Mouse (Mus musculus) CH12.LX (cell line): ENCODE data around the gene Gapt. TPM values are rescaled to one million over a fixed set of nuclear protein-coding genes. Genes with fewer than 3 reads are reported as not detected.

Experiments used
- DNase-seq: peaks from one replicate; pipeline ENCODE4 v3.0.0-alpha.2; 2013; ENCODE audit errors: extremely low read depth
- H3K27ac ChIP-seq: 2 replicates; pipeline ENCODE4 v1.5.1; 2012; ENCODE audit warnings: low read depth, mild to moderate bottlenecking, control low read depth, moderate library complexity; ENCODE audit not compliant: insufficient read depth
- H3K27me3 ChIP-seq: replicated peaks from 2 replicates; pipeline ENCODE3; 2012; ENCODE audit warnings: inconsistent platforms
- H3K36me3 ChIP-seq, 2 experiments: replicated peaks in 1 of 2; 2 replicates each; pipeline versions ENCODE3 to v1.6.1; 2012; ENCODE audit warnings: inconsistent platforms in 1 of 2, low read length in 1 of 2, mild to moderate bottlenecking in 1 of 2, mixed read lengths in 1 of 2, moderate library complexity in 1 of 2; ENCODE audit not compliant: control insufficient read depth in 1 of 2, insufficient read depth in 1 of 2
- H3K4me1 ChIP-seq, 2 experiments: 2 replicates each; pipeline ENCODE4 v1.6.1; 2012; ENCODE audit warnings: inconsistent platforms in 1 of 2, moderate library complexity in 1 of 2; ENCODE audit not compliant: insufficient read depth in 2 of 2, control insufficient read depth in 1 of 2
- H3K4me2 ChIP-seq: 2 replicates; pipeline ENCODE4 v1.6.1; 2012; ENCODE audit warnings: low read depth, mild to moderate bottlenecking, control low read depth; ENCODE audit not compliant: poor library complexity, insufficient read depth, severe bottlenecking
- H3K4me3 ChIP-seq, 3 experiments: fragments of 150-350 bp in 1 of 3; sonication (generic) in 1 of 3; replicated peaks in 1 of 3; 2 replicates each; pipeline versions ENCODE3 to v1.5.1; 2011 to 2012; ENCODE audit warnings: low read depth in 2 of 3, low read length in 2 of 3, mild to moderate bottlenecking in 2 of 3, moderate library complexity in 2 of 3, control low read depth in 1 of 3, improper control_type of control experiment in 1 of 3, inconsistent platforms in 1 of 3, mixed read lengths in 1 of 3; ENCODE audit not compliant: poor library complexity in 1 of 3
- H3K79me2 ChIP-seq: replicated peaks from 2 replicates; pipeline ENCODE4 v1.6.1; 2012; ENCODE audit warnings: mild to moderate bottlenecking, moderate library complexity; ENCODE audit not compliant: control insufficient read depth, poor library complexity, insufficient read depth, severe bottlenecking; ENCODE audit errors: extremely low read depth
- H3K9ac ChIP-seq: 2 replicates; pipeline ENCODE4 v1.6.1; 2012; ENCODE audit warnings: low read depth, mild to moderate bottlenecking, control low read depth, moderate library complexity; ENCODE audit not compliant: insufficient read depth
- H3K9me3 ChIP-seq: replicated peaks from 2 replicates; pipeline ENCODE3; 2012; ENCODE audit warnings: low read length, inconsistent platforms, mixed read lengths
- BHLHE40 ChIP-seq: IDR thresholded peaks from 2 replicates; pipeline ENCODE4 v1.6.1; 2011; ENCODE audit warnings: mild to moderate bottlenecking, low read depth, low read length, improper control_type of control experiment
- E2F4 ChIP-seq: IDR thresholded peaks from 2 replicates; pipeline ENCODE4 v1.6.1; 2011; ENCODE audit warnings: low read depth, low read length, improper control_type of control experiment; ENCODE audit not compliant: insufficient replicate concordance
- ETS1 ChIP-seq: conservative IDR thresholded peaks from 2 replicates; pipeline ENCODE4 v1.6.1; 2012; ENCODE audit warnings: low read depth, mild to moderate bottlenecking, inconsistent platforms, low read length, improper control_type of control experiment, moderate library complexity
- GABPA ChIP-seq: IDR thresholded peaks from 2 replicates; pipeline ENCODE4 v1.6.1; 2012; ENCODE audit warnings: low read depth, low read length, improper control_type of control experiment, inconsistent platforms; ENCODE audit not compliant: insufficient replicate concordance
- HCFC1 ChIP-seq: IDR thresholded peaks from 2 replicates; pipeline ENCODE4 v1.6.1; 2012; ENCODE audit warnings: low read depth, mild to moderate bottlenecking, inconsistent platforms, low read length, improper control_type of control experiment
- JUN ChIP-seq: IDR thresholded peaks from 2 replicates; pipeline ENCODE4 v1.6.1; 2011; ENCODE audit warnings: low read depth, mild to moderate bottlenecking, low read length, improper control_type of control experiment, moderate library complexity; ENCODE audit not compliant: insufficient read depth
- JUND ChIP-seq: conservative IDR thresholded peaks from 2 replicates; pipeline ENCODE4 v1.6.1; 2011; ENCODE audit warnings: low read depth, low read length, improper control_type of control experiment
- KAT2A ChIP-seq: IDR thresholded peaks from 2 replicates; pipeline ENCODE4 v1.6.1; 2012; ENCODE audit warnings: low read length, improper control_type of control experiment, inconsistent platforms; ENCODE audit not compliant: insufficient replicate concordance
- MAFK ChIP-seq: IDR thresholded peaks from 2 replicates; pipeline ENCODE4 v1.6.1; 2011; ENCODE audit warnings: low read length, improper control_type of control experiment; ENCODE audit not compliant: insufficient replicate concordance
- MAX ChIP-seq: IDR thresholded peaks from 2 replicates; pipeline ENCODE4 v1.6.1; 2011; ENCODE audit warnings: low read length, improper control_type of control experiment
- MAZ ChIP-seq: IDR thresholded peaks from 2 replicates; pipeline ENCODE4 v1.6.1; 2012; ENCODE audit warnings: low read depth, mild to moderate bottlenecking, inconsistent platforms, low read length, improper control_type of control experiment, moderate library complexity
- NRF1 ChIP-seq: IDR thresholded peaks from 2 replicates; pipeline ENCODE4 v1.6.1; 2014; ENCODE audit warnings: low read depth, mild to moderate bottlenecking, inconsistent platforms, low read length, improper control_type of control experiment, moderate library complexity
- RAD21 ChIP-seq: IDR thresholded peaks from 2 replicates; pipeline ENCODE4 v1.6.1; 2011; ENCODE audit warnings: low read depth, mild to moderate bottlenecking, low read length, improper control_type of control experiment, moderate library complexity
- SIN3A ChIP-seq: IDR thresholded peaks from 2 replicates; pipeline ENCODE4 v1.6.1; 2012; ENCODE audit warnings: low read length, improper control_type of control experiment, inconsistent platforms
- SMC3 ChIP-seq: IDR thresholded peaks from 2 replicates; pipeline ENCODE4 v1.6.1; 2011; ENCODE audit warnings: low read depth, low read length, improper control_type of control experiment
- TBP ChIP-seq: conservative IDR thresholded peaks from 2 replicates; pipeline ENCODE4 v1.6.1; 2011; ENCODE audit warnings: low read depth, low read length, improper control_type of control experiment
- UBTF ChIP-seq: IDR thresholded peaks from 2 replicates; pipeline ENCODE4 v1.6.1; 2012; ENCODE audit warnings: low read depth, mild to moderate bottlenecking, inconsistent platforms, low read length, improper control_type of control experiment, moderate library complexity
- USF1 ChIP-seq: IDR thresholded peaks from 2 replicates; pipeline ENCODE4 v1.6.1; 2014; ENCODE audit warnings: low read depth, mild to moderate bottlenecking, inconsistent platforms, low read length, improper control_type of control experiment
- ZMIZ1 ChIP-seq: IDR thresholded peaks from 2 replicates; pipeline ENCODE4 v1.6.1; 2012; ENCODE audit warnings: low read depth, mild to moderate bottlenecking, inconsistent platforms, low read length, improper control_type of control experiment
- dilution Hi-C: fragments of 300-500 bp; cut with MboI; formaldehyde crosslinking; loops from 2 replicates; pipeline ENCODE4 v1.14.3; 2020; ENCODE audit warnings: low sequenced_read_pairs; ENCODE audit not compliant: extremely low pct_unique_long_range_greater_than_20kb, extremely low pct_ligation_motif_present
- in situ Hi-C: fragments of 300-500 bp; cut with MboI; formaldehyde crosslinking; loops from 3 replicates; pipeline ENCODE4 v1.14.3; 2019; ENCODE audit warnings: low sequenced_read_pairs, low pct_ligation_motif_present, low pct_unique_long_range_greater_than_20kb, mixed read lengths
- polyA plus RNA-seq: library from polyadenylated mRNA; unstranded; fragments of >175 nt; gene quantifications from 2 replicates; pipeline ENCODE4 v1.2.1, GENCODE M21; 2012; ENCODE audit warnings: low read depth; ENCODE audit not compliant: insufficient read length
- total RNA-seq, 2 experiments: library from RNA; depleted of rRNA; stranded (reverse); fragments of 300-350 nt in 1 of 2; fragments of >200 nt in 1 of 2; gene quantifications; 2 replicates each; pipeline ENCODE4 v1.2.3; 2012 to 2014

The Gapt gene
- total and polyA plus RNA-seq, 3 experiments = 1.9 to 16.0 (median 4.1) TPM

- Histone ChIP-seq H3K4me2 (peak overlapping the region; percentile 21; the same call in 1 of the 2 replicates), H3K36me3 (no peaks in the 10 kb centered on the region), H3K27ac (no peak overlapping the region), H3K27me3 (no peaks in the 10 kb centered on the region), H3K79me2 (no peaks in the 10 kb centered on the region), H3K4me1 (peaks cover 0 to 16% of the 10 kb centered on the region in 2 experiments; a peak in 1 of 4 replicates)
- in situ Hi-C loops = loop anchor here (10.0 kb wide), 2 partner anchors 309 to 1129 kb away; no protein-coding TSS in a partner anchor
- TF ChIP-seq SMC3 = no peak
- no peak for TF ChIP-seq MAX
- TF ChIP-seq SIN3A = no peak
- TF ChIP-seq UBTF = no peak
- no peak for TF ChIP-seq MAZ
- no peak for TF ChIP-seq E2F4
- no peak for TF ChIP-seq BHLHE40
- no peak for TF ChIP-seq RAD21
- TF ChIP-seq JUND = no peak
- no peak for TF ChIP-seq GABPA
- no peak for TF ChIP-seq TBP
- TF ChIP-seq, all 38 proteins: peak for 0
- Histone ChIP-seq H3K9ac (no peak overlapping the region), H3K4me3 (no peak overlapping the region), H3K9me3 (no peaks in the 10 kb centered on the region)
- DNase-seq = peak; percentile 43
- dilution Hi-C loops = no loop called here
Observed at GRCm38 (mm10) chr13:110363722-110364121, 6.7 kb upstream of the Gapt start.

- H3K27me3 ChIP-seq = no peaks in the 10 kb centered on the region
- H3K9me3 ChIP-seq = no peaks in the 10 kb centered on the region
- no peak for TF ChIP-seq KAT2A
- no peak for TF ChIP-seq JUND
- no peak for TF ChIP-seq USF1
- TF ChIP-seq ZMIZ1 = no peak
- TF ChIP-seq E2F4 = no peak
- TF ChIP-seq ETS1 = no peak
- no peak for TF ChIP-seq JUN
- no peak for TF ChIP-seq MAX
- no peak for TF ChIP-seq MAFK
- no peak for TF ChIP-seq HCFC1
- TF ChIP-seq NRF1 = no peak
- no peak for TF ChIP-seq SMC3
- dilution Hi-C loops = no loop called here
- in situ Hi-C loops = no loop called here
- H3K4me2 ChIP-seq = no peak overlapping the region
- DNase-seq = no peak
- no peak overlapping the region for H3K27ac ChIP-seq
- peaks cover 6 to 34% of the 10 kb centered on the region in 2 experiments for H3K36me3 ChIP-seq
- 0 out of 2 replicates have a peak, but pooled peaks cover 2% of the 10 kb centered on the region for H3K79me2 ChIP-seq
- H3K4me1 ChIP-seq = peaks cover 3 to 24% of the 10 kb centered on the region in 2 experiments; a peak in 1 of 4 replicates
- H3K4me3 ChIP-seq = no peak overlapping the region
- H3K9ac ChIP-seq = no peak overlapping the region
Observed at GRCm38 (mm10) chr13:110351051-110351450, 5.9 kb downstream of the Gapt start.
